Mouse (Mus musculus) spleen, adult 2 months (tissue): Measurements from ENCODE around the gene Wasf3. TPM values are rescaled to one million over a fixed set of nuclear protein-coding genes. Genes with fewer than 3 reads are reported as not detected.
"Not testable (repeated sequence)": the region's sequence is repeated elsewhere in the genome, so short reads cannot be mapped to it uniquely, and the experiment has no call there.

ENCODE experiments used
- DNase-seq, 2 experiments: peaks; one replicate each; pipeline versions ENCODE4 v3.0.0 to v3.0.0-alpha.2; 2012 to 2021; ENCODE audit warnings: low spot score in 2 of 2, low read depth in 1 of 2
- H3K27ac ChIP-seq: fragments of 200-500 bp; 2 replicates; pipeline ENCODE4 v1.5.1; 2012; ENCODE audit warnings: low read length, inconsistent platforms; ENCODE audit not compliant: insufficient read depth
- H3K27me3 ChIP-seq: fragments of 200-500 bp; 2 replicates; pipeline ENCODE4 v1.6.1; 2012; ENCODE audit warnings: mild to moderate bottlenecking, moderate library complexity, low read length, inconsistent platforms; ENCODE audit not compliant: control insufficient read depth, insufficient read depth
- H3K36me3 ChIP-seq: fragments of 200-500 bp; 2 replicates; pipeline ENCODE4 v1.6.1; 2012; ENCODE audit warnings: mild to moderate bottlenecking, low read length, inconsistent platforms; ENCODE audit not compliant: control insufficient read depth, insufficient read depth
- H3K4me1 ChIP-seq: fragments of 200-500 bp; 2 replicates; pipeline ENCODE4 v1.6.1; 2011; ENCODE audit warnings: inconsistent platforms; ENCODE audit not compliant: control insufficient read depth, insufficient read depth, insufficient read length
- H3K4me3 ChIP-seq: fragments of 200-500 bp; 2 replicates; pipeline ENCODE4 v1.5.1; 2011; ENCODE audit warnings: mild to moderate bottlenecking, inconsistent platforms; ENCODE audit not compliant: insufficient read depth, insufficient read length; ENCODE audit errors: extremely low read depth
- WGBS: fragments of 180-500 bp; shearing (Covaris S2); methylation state at CpG from one replicate; pipeline ENCODE4 v1.1.7; 2018; 5-methylcytosine and 5-hydroxymethylcytosine counted together
- polyA plus RNA-seq: library from polyadenylated mRNA; depleted of rRNA; stranded (reverse); fragments of >200 nt; gene quantifications from 2 replicates; pipeline ENCODE4 v1.2.3, GENCODE M21; 2012; rRNA removed

The Wasf3 gene
- polyA plus RNA-seq, 1 experiment, result 0.68 TPM

GRCm38 (mm10) chr5:146513823-146514222, 129.0 kb downstream of the Wasf3 start, which contains the start of gene Gm3402:
Gm3402 (plus strand) TSS chr5:146514123.
- not testable (repeated sequence) for H3K27me3 ChIP-seq, H3K4me3 ChIP-seq, H3K4me1 ChIP-seq, H3K36me3 ChIP-seq, DNase-seq, H3K27ac ChIP-seq
- 83% methylated on average over 1 of the region's 5 CpGs for WGBS

Other genes with a start within 250 kb of the Wasf3 start
- not detected in 2 replicates for gene Gm5565, start 224.4 kb upstream of the Wasf3 start, polyA plus RNA-seq
- not detected in 2 replicates for gene Gm6309, start 214.3 kb upstream of the Wasf3 start, polyA plus RNA-seq
- gene 1700001J03Rik, start 199.7 kb upstream of the Wasf3 start, polyA plus RNA-seq, result 0.12 and 0.18 TPM in 2 replicates
- 11.8 and 12.9 TPM in 2 replicates for gene Rnf6, start 163.4 kb upstream of the Wasf3 start, polyA plus RNA-seq
- gene Cdk8, start 153.8 kb upstream of the Wasf3 start, polyA plus RNA-seq, result 21.0 and 23.8 TPM in 2 replicates
- not detected in 2 replicates for gene Gm6408, start 97.0 kb downstream of the Wasf3 start, polyA plus RNA-seq
- gene Gm6370, start 106.4 kb downstream of the Wasf3 start, polyA plus RNA-seq, result not detected in 2 replicates
- not detected in 2 replicates for gene 4930449I24Rik, start 117.4 kb downstream of the Wasf3 start, polyA plus RNA-seq
- not detected in 2 replicates for gene Gm3402, start 129.1 kb downstream of the Wasf3 start, polyA plus RNA-seq
- gene Gm3404, start 140.8 kb downstream of the Wasf3 start, polyA plus RNA-seq, result not detected in 2 replicates
- gene Gm3409, start 152.7 kb downstream of the Wasf3 start, polyA plus RNA-seq, result not detected in 2 replicates
- not detected in 2 replicates for gene Gm3415, start 171.2 kb downstream of the Wasf3 start, polyA plus RNA-seq
- 0.18 and 0.27 TPM in 2 replicates for gene Gpr12, start 200.3 kb downstream of the Wasf3 start, polyA plus RNA-seq